Mouse (Mus musculus) heart, embryonic 11.5 days (tissue): ENCODE measurements around the gene Klhl8. TPM values are rescaled to one million over a fixed set of nuclear protein-coding genes. Genes with fewer than 3 reads are reported as not detected.

Source experiments
- ATAC-seq: fragments of 200-750 bp; cut with Nextera tagmentation; replicated peaks from 2 replicates; pipeline ENCODE4 v1.8.0; 2017; ENCODE audit warnings: moderate library complexity; ENCODE audit not compliant: insufficient number of reproducible peaks, low FRiP score, low TSS enrichment
- H3K27ac ChIP-seq: fragments of 300-500 bp; sonication (generic); 2 replicates; pipeline ENCODE4 v1.5.1; 2014; ENCODE audit warnings: mild to moderate bottlenecking, low read depth, low read length
- H3K27me3 ChIP-seq: fragments of 300-500 bp; sonication (generic); 2 replicates; pipeline ENCODE4 v1.6.1; 2014; ENCODE audit warnings: mild to moderate bottlenecking, low read length, mixed read lengths; ENCODE audit not compliant: control insufficient read depth, insufficient read depth
- H3K36me3 ChIP-seq: fragments of 300-500 bp; sonication (generic); 2 replicates; pipeline ENCODE4 v1.6.1; 2014; ENCODE audit warnings: mild to moderate bottlenecking, low read length, moderate library complexity, mixed read lengths; ENCODE audit not compliant: control insufficient read depth, insufficient read depth
- H3K4me1 ChIP-seq: fragments of 300-500 bp; sonication (generic); 2 replicates; pipeline ENCODE4 v1.6.1; 2014; ENCODE audit warnings: low read length; ENCODE audit not compliant: control insufficient read depth, insufficient read depth
- H3K4me2 ChIP-seq: fragments of 300-500 bp; sonication (generic); 2 replicates; pipeline ENCODE4 v1.6.1; 2014; ENCODE audit warnings: mild to moderate bottlenecking, moderate library complexity
- H3K4me3 ChIP-seq: fragments of 300-500 bp; sonication (generic); 2 replicates; pipeline ENCODE4 v1.5.1; 2014; ENCODE audit warnings: low read depth, low read length
- H3K9ac ChIP-seq: fragments of 300-500 bp; sonication (generic); 2 replicates; pipeline ENCODE4 v1.6.1; 2014; ENCODE audit warnings: mild to moderate bottlenecking, low read depth, low read length, moderate library complexity
- H3K9me3 ChIP-seq: fragments of 300-500 bp; sonication (generic); replicated peaks from 2 replicates; pipeline ENCODE4 v1.6.1; 2016; ENCODE audit warnings: low read length; ENCODE audit not compliant: control insufficient read depth
- WGBS: fragments of 180-500 bp; shearing (Covaris S2); extraction: QIAGEN DNeasy Blood & Tissue Kit; methylation state at CpG from one replicate; pipeline ENCODE4 v1.1.7; 2014; ENCODE audit not compliant: insufficient replicate concordance; 5-methylcytosine and 5-hydroxymethylcytosine counted together
- polyA plus RNA-seq: library from polyadenylated mRNA; unstranded; fragments of >200 nt; fragmentation: Nextera tagmentation; extraction: Ambion mirVana; gene quantifications from 2 replicates; pipeline ENCODE4 v1.2.1, GENCODE M21; 2014

Gene Klhl8
- polyA plus RNA-seq, 1 experiment from 2014 or later: 6.7 TPM

DNA sequence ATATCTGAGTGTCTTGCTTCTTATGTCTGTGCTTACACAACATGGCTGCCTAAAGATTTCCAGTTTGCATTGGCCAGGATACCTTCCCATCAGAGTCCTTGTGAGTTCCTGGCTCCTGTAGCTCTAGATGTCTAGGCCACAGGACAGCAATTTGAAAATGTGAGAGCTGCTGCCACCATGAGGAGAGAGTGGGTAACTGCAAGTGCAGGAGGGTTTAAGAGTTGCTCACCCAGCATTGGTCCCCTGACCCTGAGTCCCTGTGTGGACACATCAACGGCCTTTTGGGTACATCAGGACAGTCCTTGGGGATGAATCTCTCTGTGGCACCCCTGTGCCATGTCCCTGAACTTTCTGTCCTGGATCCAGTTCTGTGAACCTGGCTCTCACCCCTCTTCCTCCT is 93.3 kb downstream of the Klhl8 start:
- Histone ChIP-seq H3K27ac (no peak overlapping the region; the same call in 1 of the 2 replicates), H3K4me2 (no peak overlapping the region), H3K9ac (no peak overlapping the region), H3K4me1 (peaks cover 15% of the 10 kb centered on the region), H3K36me3 (no peaks in the 10 kb centered on the region), H3K4me3 (no peak overlapping the region), H3K27me3 (no peaks in the 10 kb centered on the region), H3K9me3 (no peaks in the 10 kb centered on the region)
- ATAC-seq: 0 out of 2 replicates have a peak, but pooled peaks have one; percentile 45
- WGBS: 37% methylated on average over 1 of the region's 1 CpGs

DNA sequence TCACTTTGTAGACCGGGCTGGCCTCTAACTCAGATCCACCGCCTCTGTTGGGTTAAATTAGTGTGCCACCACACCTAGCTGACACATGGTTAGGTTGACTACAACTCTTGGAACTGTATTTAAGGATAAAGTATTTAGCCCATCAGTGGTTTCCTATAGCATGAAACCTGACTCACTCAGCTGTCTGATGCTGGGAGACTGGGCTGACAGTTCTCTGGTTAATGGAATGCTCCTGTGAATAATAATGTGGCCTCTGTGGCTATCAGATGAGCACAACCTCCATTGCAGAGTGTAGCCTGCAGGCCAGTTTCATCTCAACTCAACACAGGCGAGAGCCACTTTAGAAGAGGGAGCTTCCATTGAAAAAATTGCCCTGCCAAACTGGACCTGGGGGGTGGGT is 94.3 kb downstream of the Klhl8 start:
- Histone ChIP-seq H3K9ac (no peak overlapping the region), H3K27ac (no peak overlapping the region), H3K27me3 (no peaks in the 10 kb centered on the region), H3K4me1 (peaks cover 15% of the 10 kb centered on the region), H3K4me3 (no peak overlapping the region), H3K36me3 (no peaks in the 10 kb centered on the region), H3K4me2 (no peak overlapping the region), H3K9me3 (no peaks in the 10 kb centered on the region)
- no peak for ATAC-seq
- WGBS: 91% methylated on average over 3 of the region's 3 CpGs

- Histone ChIP-seq H3K36me3 (no peaks in the 10 kb centered on the region), H3K9ac (no peak overlapping the region), H3K4me3 (no peak overlapping the region), H3K4me1 (peaks cover 8% of the 10 kb centered on the region), H3K9me3 (no peaks in the 10 kb centered on the region), H3K4me2 (no peak overlapping the region), H3K27me3 (no peaks in the 10 kb centered on the region), H3K27ac (no peak overlapping the region)
- WGBS: 68% methylated on average over 4 of the region's 4 CpGs
- no peak for ATAC-seq
Measured at GRCm38 (mm10) chr5:103815249-103815617, 95.8 kb downstream of the Klhl8 start.

- Histone ChIP-seq H3K36me3 (no peaks in the 10 kb centered on the region), H3K9ac (no peak overlapping the region), H3K4me1 (peaks cover 7% of the 10 kb centered on the region), H3K27me3 (no peaks in the 10 kb centered on the region), H3K9me3 (no peaks in the 10 kb centered on the region), H3K4me2 (no peak overlapping the region), H3K27ac (no peak overlapping the region), H3K4me3 (no peak overlapping the region)
- WGBS: 67% methylated on average over 16 of the region's 16 CpGs
- ATAC-seq: no peak
Measured at GRCm38 (mm10) chr5:103814551-103815248, 96.4 kb downstream of the Klhl8 start.

GRCm38 (mm10) chr5:103813997-103814542 is 97.0 kb downstream of the Klhl8 start:
- Histone ChIP-seq H3K27me3 (no peaks in the 10 kb centered on the region), H3K27ac (no peak overlapping the region), H3K36me3 (no peaks in the 10 kb centered on the region), H3K9me3 (no peaks in the 10 kb centered on the region), H3K4me3 (no peak overlapping the region), H3K9ac (no peak overlapping the region), H3K4me1 (peaks cover 7% of the 10 kb centered on the region), H3K4me2 (no peak overlapping the region)
- 80% methylated on average over 12 of the region's 12 CpGs for WGBS
- ATAC-seq: no peak

DNA sequence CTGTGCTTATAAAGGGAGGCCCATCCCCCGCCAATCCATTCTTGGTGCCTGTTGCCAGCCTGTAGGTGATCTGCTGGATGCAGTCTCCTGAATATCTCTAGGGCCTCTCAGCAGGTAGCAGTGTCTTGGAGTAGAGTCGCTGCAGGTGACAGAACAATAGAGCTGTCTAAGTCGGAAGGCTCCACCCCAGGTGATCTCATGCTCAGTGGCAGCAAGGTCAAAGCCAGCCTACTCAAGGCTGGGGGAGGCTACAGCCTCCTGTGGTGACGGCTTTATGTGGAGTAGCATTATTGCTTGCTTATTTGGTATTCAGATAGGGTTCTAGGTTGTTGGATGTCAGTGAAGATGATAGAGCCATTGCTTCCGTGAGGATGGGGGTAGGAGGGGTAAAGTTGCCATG is 97.8 kb downstream of the Klhl8 start:
- Histone ChIP-seq H3K9ac (no peak overlapping the region), H3K36me3 (no peaks in the 10 kb centered on the region), H3K4me2 (no peak overlapping the region), H3K4me1 (peaks cover 7% of the 10 kb centered on the region), H3K27me3 (no peaks in the 10 kb centered on the region), H3K4me3 (no peak overlapping the region), H3K9me3 (no peaks in the 10 kb centered on the region), H3K27ac (no peak overlapping the region)
- ATAC-seq: no peak
- WGBS: 84% methylated on average over 5 of the region's 5 CpGs

Other genes starting within 250 kb of the Klhl8 start
- 12.1 and 13.4 TPM in 2 replicates for gene Aff1, start 218.9 kb downstream of the Klhl8 start, polyA plus RNA-seq
- 0.20 TPM in 1 of 2 replicates, not detected in the other for gene Hsd17b13, start 66.2 kb upstream of the Klhl8 start, polyA plus RNA-seq
- 4.2 and 5.3 TPM in 2 replicates for gene Hsd17b11, start 110.7 kb upstream of the Klhl8 start, polyA plus RNA-seq
- 51.8 and 53.5 TPM in 2 replicates for gene Nudt9, start 135.0 kb upstream of the Klhl8 start, polyA plus RNA-seq
- gene Gm17660, start 166.3 kb upstream of the Klhl8 start, polyA plus RNA-seq: not detected in 2 replicates
- 18.2 and 21.8 TPM in 2 replicates for gene Sparcl1, start 202.5 kb upstream of the Klhl8 start, polyA plus RNA-seq